Mouse (Mus musculus): ENCODE results near the gene Zcchc24. TPM values are rescaled to one million over a fixed set of nuclear protein-coding genes. Genes with fewer than 3 reads are reported as not detected.

Zcchc24 gene
- total and polyA plus RNA-seq, 2 experiments = 27.3 to 53.0 TPM

DNA sequence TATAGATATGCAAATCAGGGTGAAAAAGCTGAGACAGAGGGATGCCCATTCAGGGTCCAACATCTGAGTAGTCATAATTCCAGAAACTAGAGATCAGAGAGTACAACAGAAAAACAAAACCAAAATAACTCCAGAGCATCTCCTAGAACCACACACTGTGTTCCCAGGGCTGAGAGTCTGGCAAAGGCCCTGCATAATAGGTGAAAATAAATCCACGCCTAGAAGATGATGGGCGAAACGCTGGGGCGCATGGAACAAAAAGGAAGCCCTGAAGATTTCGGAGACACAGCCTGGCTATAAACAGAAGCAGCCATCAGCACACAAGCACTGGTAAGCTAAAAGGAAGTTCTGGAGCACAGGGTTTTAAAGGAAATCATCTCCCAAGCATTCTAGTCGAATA lies 26.2 kb upstream of the Zcchc24 start:
- H3K27ac ChIP-seq (replicated peaks; ENCODE audit: insufficient read depth, low read depth, low read length) = peak overlapping the region; percentile 91
- DNase-seq (ENCODE audit: extremely low read depth, low read depth, low spot score) = no peak
- WGBS = 22% methylated on average over 6 of the region's 6 CpGs

DNA sequence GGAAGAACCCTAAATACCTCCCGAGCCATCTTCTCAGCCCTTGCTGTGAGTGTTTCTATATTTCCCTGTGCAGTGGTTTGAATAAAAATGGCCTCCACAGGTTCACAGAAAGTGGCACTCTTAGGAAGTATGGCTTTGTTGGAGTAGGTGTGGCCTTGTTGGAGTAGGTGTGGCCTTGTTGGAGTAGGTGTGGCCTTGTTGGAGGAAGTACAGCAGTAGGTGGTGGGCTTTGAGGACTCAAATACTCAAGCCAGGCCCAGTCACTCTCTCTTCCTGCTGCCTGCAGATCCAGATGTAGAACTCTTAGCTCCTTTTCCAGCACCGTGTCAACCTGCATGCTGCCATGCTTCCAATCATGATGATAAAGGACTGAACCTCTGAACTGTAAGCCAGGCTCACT lies 25.5 kb upstream of the Zcchc24 start:
- 97% methylated on average over 2 of the region's 2 CpGs for WGBS
- DNase-seq (ENCODE audit: extremely low read depth, low read depth, low spot score) = no peak
- no peak overlapping the region for H3K9ac ChIP-seq (ENCODE audit: low read depth, low read length)
- TF ChIP-seq POLR2A (IDR thresholded peaks at IDR 0.05; ENCODE audit: extremely low read depth, insufficient read depth, low read length) (no peak), CTCF (IDR thresholded peaks at IDR 0.05; ENCODE audit: low read depth, low read length) (no peak)
- no peak overlapping the region for H3K4me3 ChIP-seq (ENCODE audit: insufficient read depth, low read depth, low read length)
- H3K27me3 ChIP-seq (ENCODE audit: control insufficient read depth, insufficient read depth, low read length) = no peaks in the 10 kb centered on the region
- peak overlapping the region; percentile 84 for H3K27ac ChIP-seq (replicated peaks; ENCODE audit: insufficient read depth, low read depth, low read length)
- H3K79me2 ChIP-seq (ENCODE audit: control insufficient read depth, insufficient read depth, low read length) = no peaks in the 10 kb centered on the region
- H3K4me1 ChIP-seq (ENCODE audit: control insufficient read depth, insufficient read depth, low read length) = peaks cover 17% of the 10 kb centered on the region
- no peaks in the 10 kb centered on the region for H3K36me3 ChIP-seq (ENCODE audit: control insufficient read depth, insufficient read depth, low read length)

More for the DNA sequence above, 26.2 kb upstream of the Zcchc24 start:
- Histone ChIP-seq H3K4me1 (ENCODE audit: control insufficient read depth, insufficient read depth, low read length) (peaks cover 14% of the 10 kb centered on the region), H3K9ac (ENCODE audit: low read depth, low read length) (peak overlapping the region; percentile 52; the same call in 1 of the 2 replicates), H3K4me3 (ENCODE audit: insufficient read depth, low read depth, low read length) (peak overlapping the region; percentile 32), H3K27me3 (ENCODE audit: control insufficient read depth, insufficient read depth, low read length) (no peaks in the 10 kb centered on the region), H3K36me3 (ENCODE audit: control insufficient read depth, insufficient read depth, low read length) (no peaks in the 10 kb centered on the region), H3K79me2 (ENCODE audit: control insufficient read depth, insufficient read depth, low read length) (no peaks in the 10 kb centered on the region)
- TF ChIP-seq POLR2A (IDR thresholded peaks at IDR 0.05; ENCODE audit: extremely low read depth, insufficient read depth, low read length) (no peak), CTCF (IDR thresholded peaks at IDR 0.05; ENCODE audit: low read depth, low read length) (no peak)

DNA sequence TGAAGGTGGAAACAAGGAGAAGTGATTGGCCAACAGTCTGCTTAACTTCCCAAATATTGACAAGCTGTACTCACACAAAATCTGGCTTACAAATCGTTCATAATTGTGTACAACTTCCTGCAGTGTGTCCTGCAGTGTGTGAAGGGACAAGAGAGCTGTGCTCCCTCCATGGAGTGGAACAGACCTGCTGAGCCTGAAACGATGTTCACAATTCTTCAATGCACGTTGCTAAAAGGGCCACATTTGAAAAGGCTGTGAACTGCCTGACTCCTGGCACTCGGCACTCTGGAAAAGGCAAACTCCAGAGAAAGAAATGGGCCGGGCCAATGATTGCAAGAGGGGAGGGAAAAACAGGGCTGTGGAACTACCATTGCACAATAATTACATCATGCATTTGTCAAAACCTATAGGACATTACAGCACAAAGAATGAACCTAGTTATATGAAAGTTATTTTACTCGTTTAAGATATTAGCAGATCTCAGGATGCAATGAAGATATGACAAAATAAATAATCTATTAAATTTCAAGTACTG lies 22.0 kb upstream of the Zcchc24 start:
- Histone ChIP-seq H3K9ac (ENCODE audit: low read depth, low read length) (0 out of 2 replicates have a peak overlapping the region, but pooled peaks have one; percentile 10), H3K79me2 (ENCODE audit: control insufficient read depth, insufficient read depth, low read length) (no peaks in the 10 kb centered on the region), H3K36me3 (ENCODE audit: control insufficient read depth, insufficient read depth, low read length) (no peaks in the 10 kb centered on the region), H3K4me1 (ENCODE audit: control insufficient read depth, insufficient read depth, low read length) (peaks cover 17% of the 10 kb centered on the region), H3K4me3 (ENCODE audit: insufficient read depth, low read depth, low read length) (peak overlapping the region; percentile 19; the same call in 1 of the 2 replicates), H3K27ac (replicated peaks; ENCODE audit: insufficient read depth, low read depth, low read length) (peak overlapping the region; percentile 82), H3K27me3 (ENCODE audit: control insufficient read depth, insufficient read depth, low read length) (no peaks in the 10 kb centered on the region)
- DNase-seq (ENCODE audit: extremely low read depth, low read depth, low spot score) = peak; percentile 89
- no peak for TF ChIP-seq CTCF (IDR thresholded peaks at IDR 0.05; ENCODE audit: low read depth, low read length)
- TF ChIP-seq POLR2A (IDR thresholded peaks at IDR 0.05; ENCODE audit: extremely low read depth, insufficient read depth, low read length) = no peak
- 11% methylated on average over 6 of the region's 6 CpGs for WGBS

DNA sequence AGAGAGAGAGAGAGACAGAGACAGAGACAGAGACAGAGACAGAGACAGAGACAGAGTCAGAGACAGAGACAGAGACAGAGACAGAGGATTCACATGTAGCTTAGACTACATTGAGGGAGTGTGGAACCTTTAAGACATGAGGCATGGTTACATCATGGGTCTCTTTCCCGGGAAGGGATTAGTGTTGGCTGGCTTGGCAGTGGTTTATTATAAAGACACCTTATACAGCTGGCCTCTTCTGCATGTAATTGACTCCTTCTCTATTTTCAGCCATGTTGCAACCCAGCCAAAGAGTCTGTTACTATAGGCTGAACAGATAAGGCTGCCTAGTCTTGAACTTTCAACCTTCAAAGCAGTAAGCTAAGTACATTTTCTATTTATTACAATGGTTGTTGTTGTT lies 21.1 kb upstream of the Zcchc24 start:
- no peaks in the 10 kb centered on the region for H3K36me3 ChIP-seq (ENCODE audit: control insufficient read depth, insufficient read depth, low read length)
- no peak overlapping the region for H3K4me3 ChIP-seq (ENCODE audit: insufficient read depth, low read depth, low read length)
- WGBS = 34% methylated on average over 1 of the region's 1 CpGs
- peaks cover 15% of the 10 kb centered on the region for H3K4me1 ChIP-seq (ENCODE audit: control insufficient read depth, insufficient read depth, low read length)
- H3K79me2 ChIP-seq (ENCODE audit: control insufficient read depth, insufficient read depth, low read length) = no peaks in the 10 kb centered on the region
- DNase-seq (ENCODE audit: extremely low read depth, low read depth, low spot score) = no peak
- no peaks in the 10 kb centered on the region for H3K27me3 ChIP-seq (ENCODE audit: control insufficient read depth, insufficient read depth, low read length)
- no peak overlapping the region for H3K9ac ChIP-seq (ENCODE audit: low read depth, low read length)
- no peak overlapping the region for H3K27ac ChIP-seq (replicated peaks; ENCODE audit: insufficient read depth, low read depth, low read length)
- TF ChIP-seq CTCF (IDR thresholded peaks at IDR 0.05; ENCODE audit: low read depth, low read length) = no peak
- no peak for TF ChIP-seq POLR2A (IDR thresholded peaks at IDR 0.05; ENCODE audit: extremely low read depth, insufficient read depth, low read length)

DNA sequence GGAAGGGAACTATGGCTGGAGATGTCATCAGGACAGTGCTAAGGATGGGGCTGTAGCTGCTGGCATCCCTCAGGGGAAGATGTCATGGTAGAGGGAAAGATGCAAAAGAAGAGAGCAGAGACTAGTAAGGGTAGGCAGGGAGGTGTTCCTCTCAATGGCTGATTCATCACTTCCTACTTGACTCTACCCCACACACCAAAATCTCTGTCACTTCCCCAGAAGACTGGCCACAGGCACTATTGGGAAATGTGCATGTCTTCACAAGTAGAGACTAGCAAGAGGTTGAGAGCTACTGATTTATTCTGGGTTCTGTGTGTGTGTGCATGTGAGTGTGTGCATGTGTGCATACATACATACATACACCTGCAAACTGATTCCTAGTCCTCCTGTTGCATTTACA lies 20.4 kb upstream of the Zcchc24 start:
- Histone ChIP-seq H3K36me3 (ENCODE audit: control insufficient read depth, insufficient read depth, low read length) (no peaks in the 10 kb centered on the region), H3K4me1 (ENCODE audit: control insufficient read depth, insufficient read depth, low read length) (peaks cover 12% of the 10 kb centered on the region; the same call in 1 of the 2 replicates), H3K9ac (ENCODE audit: low read depth, low read length) (no peak overlapping the region), H3K27ac (replicated peaks; ENCODE audit: insufficient read depth, low read depth, low read length) (no peak overlapping the region), H3K79me2 (ENCODE audit: control insufficient read depth, insufficient read depth, low read length) (no peaks in the 10 kb centered on the region), H3K4me3 (ENCODE audit: insufficient read depth, low read depth, low read length) (no peak overlapping the region), H3K27me3 (ENCODE audit: control insufficient read depth, insufficient read depth, low read length) (no peaks in the 10 kb centered on the region)
- DNase-seq (ENCODE audit: extremely low read depth, low read depth, low spot score) = no peak
- TF ChIP-seq CTCF (IDR thresholded peaks at IDR 0.05; ENCODE audit: low read depth, low read length) = no peak
- no peak for TF ChIP-seq POLR2A (IDR thresholded peaks at IDR 0.05; ENCODE audit: extremely low read depth, insufficient read depth, low read length)

DNA sequence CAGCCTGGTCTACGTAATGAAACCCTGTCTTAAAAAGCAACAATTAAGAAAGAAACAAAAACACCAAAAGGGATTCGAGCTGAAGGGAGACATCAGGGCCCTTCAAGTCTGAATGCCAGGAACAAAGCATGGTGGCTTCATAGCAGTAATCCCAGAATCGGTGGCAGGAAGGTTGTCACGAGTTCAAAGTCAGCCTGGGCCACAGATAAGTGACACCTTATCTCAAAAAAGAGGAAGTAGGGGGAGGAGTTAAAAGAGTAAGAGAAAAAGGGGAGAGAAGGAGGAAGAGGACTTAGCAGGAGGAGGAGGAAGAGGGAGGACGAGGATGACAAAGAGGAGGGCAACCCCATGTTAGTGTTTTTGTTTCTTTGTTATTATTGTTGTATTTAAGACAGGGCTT lies 19.4 kb upstream of the Zcchc24 start:
- no peak overlapping the region for H3K27ac ChIP-seq (replicated peaks; ENCODE audit: insufficient read depth, low read depth, low read length)
- H3K4me1 ChIP-seq (ENCODE audit: control insufficient read depth, insufficient read depth, low read length) = peaks cover 15% of the 10 kb centered on the region
- TF ChIP-seq POLR2A (IDR thresholded peaks at IDR 0.05; ENCODE audit: extremely low read depth, insufficient read depth, low read length) = no peak
- no peak for DNase-seq (ENCODE audit: extremely low read depth, low read depth, low spot score)
- H3K4me3 ChIP-seq (ENCODE audit: insufficient read depth, low read depth, low read length) = no peak overlapping the region
- no peak overlapping the region for H3K9ac ChIP-seq (ENCODE audit: low read depth, low read length)
- no peaks in the 10 kb centered on the region for H3K27me3 ChIP-seq (ENCODE audit: control insufficient read depth, insufficient read depth, low read length)
- 69% methylated on average over 5 of the region's 5 CpGs for WGBS
- no peaks in the 10 kb centered on the region for H3K36me3 ChIP-seq (ENCODE audit: control insufficient read depth, insufficient read depth, low read length)
- H3K79me2 ChIP-seq (ENCODE audit: control insufficient read depth, insufficient read depth, low read length) = no peaks in the 10 kb centered on the region
